Mouse (Mus musculus) fat pad, adult 2 months (tissue): Measurements from ENCODE around the gene Eea1.
"Not testable (repeated sequence)": the region's sequence is repeated elsewhere in the genome, so short reads cannot be mapped to it uniquely, and the experiment has no call there.

ENCODE experiments used
- DNase-seq: peaks from one replicate; pipeline ENCODE4 v3.0.0-alpha.2; 2011; ENCODE audit warnings: low read depth, low spot score; ENCODE audit errors: extremely low read depth

Gene Eea1

GRCm38 (mm10) chr10:95940046-95940900 is at the start of gene Eea1:
TSS of gene Eea1 (plus strand) at chr10:95940650.
- DNase-seq: no peak

GRCm38 (mm10) chr10:95891214-95891960 is 49.1 kb upstream of the Eea1 start:
- no peak for DNase-seq

GRCm38 (mm10) chr10:95892132-95892531 is 48.3 kb upstream of the Eea1 start:
- DNase-seq: no peak

GRCm38 (mm10) chr10:95893291-95893932 is 47.0 kb upstream of the Eea1 start:
- DNase-seq: no peak

- no peak for DNase-seq
Measured at GRCm38 (mm10) chr10:95894036-95894855, 46.2 kb upstream of the Eea1 start.

GRCm38 (mm10) chr10:95894856-95895386 is 45.5 kb upstream of the Eea1 start:
- no peak for DNase-seq

GRCm38 (mm10) chr10:95898471-95899154 is 41.8 kb upstream of the Eea1 start:
- DNase-seq: no peak

GRCm38 (mm10) chr10:95904668-95905067 is 35.8 kb upstream of the Eea1 start:
- no peak for DNase-seq

- DNase-seq: no peak
Measured at GRCm38 (mm10) chr10:95909246-95909909, 31.1 kb upstream of the Eea1 start.

- no peak for DNase-seq
Measured at GRCm38 (mm10) chr10:95911016-95911415, 29.4 kb upstream of the Eea1 start.

GRCm38 (mm10) chr10:95914434-95915174 is 25.8 kb upstream of the Eea1 start:
- DNase-seq: no peak

- no peak for DNase-seq
Measured at GRCm38 (mm10) chr10:95918716-95919115, 21.7 kb upstream of the Eea1 start.

GRCm38 (mm10) chr10:95923263-95924217 is 16.9 kb upstream of the Eea1 start:
- DNase-seq: no peak

GRCm38 (mm10) chr10:95933631-95934030 is 6.8 kb upstream of the Eea1 start:
- not testable (repeated sequence) for DNase-seq

GRCm38 (mm10) chr10:95940901-95941767 is 684 bp downstream of the Eea1 start:
- DNase-seq: no peak

- DNase-seq: no peak
Measured at GRCm38 (mm10) chr10:95941768-95942425, 1.4 kb downstream of the Eea1 start.
